Mouse (Mus musculus) ES-E14 (cell line): ENCODE data around the gene Mrps7. TPM values are rescaled to one million over a fixed set of nuclear protein-coding genes. Genes with fewer than 3 reads are reported as not detected.

Experiments used
- DNase-seq: peaks from one replicate; pipeline ENCODE4 v3.0.0-alpha.2; 2013; ENCODE audit warnings: low read depth, low spot score
- H3K27ac ChIP-seq: 2 replicates; pipeline ENCODE4 v1.5.1; 2012; ENCODE audit warnings: low read depth, mild to moderate bottlenecking, low read length, moderate library complexity, mixed read lengths; ENCODE audit not compliant: poor library complexity, insufficient read depth, severe bottlenecking
- H3K36me3 ChIP-seq: 2 replicates; pipeline ENCODE4 v1.6.1; 2012; ENCODE audit warnings: mild to moderate bottlenecking, low read length, moderate library complexity, mixed read lengths; ENCODE audit not compliant: control insufficient read depth, poor library complexity, insufficient read depth, severe bottlenecking
- H3K4me1 ChIP-seq, 2 experiments: fragments of 150-350 bp in 1 of 2; sonication (generic) in 1 of 2; 2 replicates each; pipeline ENCODE4 v1.6.1; 2012; ENCODE audit warnings: low read length in 2 of 2, mild to moderate bottlenecking in 1 of 2, mixed read lengths in 1 of 2; ENCODE audit not compliant: control insufficient read depth in 2 of 2, insufficient read depth in 2 of 2, poor library complexity in 1 of 2
- H3K4me3 ChIP-seq, 2 experiments: fragments of 150-350 bp in 1 of 2; sonication (generic) in 1 of 2; 2 replicates each; pipeline ENCODE4 v1.5.1; 2012; ENCODE audit warnings: low read length in 2 of 2, low read depth in 1 of 2, mild to moderate bottlenecking in 1 of 2, mixed read lengths in 1 of 2; ENCODE audit not compliant: insufficient read depth in 1 of 2, poor library complexity in 1 of 2, severe bottlenecking in 1 of 2
- H3K9ac ChIP-seq: 2 replicates; pipeline ENCODE4 v1.6.1; 2012; ENCODE audit warnings: low read depth, mild to moderate bottlenecking, low read length, mixed read lengths; ENCODE audit not compliant: poor library complexity, insufficient read depth, severe bottlenecking
- H3K9me3 ChIP-seq: fragments of 150-350 bp; sonication (generic); 2 replicates; pipeline ENCODE4 v1.6.1; 2012; ENCODE audit warnings: low read depth, mild to moderate bottlenecking, low read length; ENCODE audit not compliant: control insufficient read depth, insufficient read depth
- CHD2 ChIP-seq: IDR thresholded peaks from 2 replicates; pipeline ENCODE4 v1.6.1; 2014; ENCODE audit warnings: mild to moderate bottlenecking, low read depth, low read length, inconsistent platforms
- HCFC1 ChIP-seq: IDR thresholded peaks from 2 replicates; pipeline ENCODE4 v1.6.1; 2012; ENCODE audit warnings: low read length, inconsistent platforms, borderline replicate concordance; ENCODE audit not compliant: insufficient read depth
- MAFK ChIP-seq: IDR thresholded peaks from 2 replicates; pipeline ENCODE4 v1.6.1; 2014; ENCODE audit warnings: mild to moderate bottlenecking, low read depth, low read length, inconsistent platforms; ENCODE audit not compliant: insufficient read depth
- ZC3H11A ChIP-seq: IDR thresholded peaks from 2 replicates; pipeline ENCODE4 v1.6.1; 2012; ENCODE audit warnings: low read depth, mild to moderate bottlenecking, inconsistent platforms, low read length, borderline replicate concordance
- ZNF384 ChIP-seq: IDR thresholded peaks from 2 replicates; pipeline ENCODE4 v1.6.1; 2012; ENCODE audit warnings: low read depth, low read length, inconsistent platforms
- in situ Hi-C, 2 experiments: fragments of 600-800 bp; cut with MboI; formaldehyde crosslinking; loops; one replicate each; pipeline ENCODE4 v1.15.1; 2025; ENCODE audit warnings: low sequenced_read_pairs in 2 of 2, inconsistent platforms in 1 of 2; ENCODE audit not compliant: unreplicated experiment in 2 of 2
- total RNA-seq: library from RNA; depleted of rRNA; stranded (reverse); fragments of 300-350 nt; gene quantifications from 2 replicates; pipeline ENCODE4 v1.2.3, GENCODE M21; 2012

Mrps7 gene
- total RNA-seq, 1 experiment: 74.9 TPM

- Histone ChIP-seq H3K27ac (peak overlapping the region; percentile 44; the same call in 1 of the 2 replicates), H3K4me1 (peaks cover 8 to 40% of the 10 kb centered on the region in 2 experiments), H3K4me3 (peak overlapping the region in 1 of 2 experiments; percentile 7; a peak in 1 of 4 replicates), H3K9me3 (no peaks in the 10 kb centered on the region), H3K36me3 (peaks cover 6% of the 10 kb centered on the region; the same call in 1 of the 2 replicates), H3K9ac (peak overlapping the region; percentile 8; the same call in 1 of the 2 replicates)
- TF ChIP-seq ZNF384: no peak
- TF ChIP-seq MAFK: no peak
- TF ChIP-seq CHD2: no peak
- no peak for TF ChIP-seq ZC3H11A
- no peak for TF ChIP-seq HCFC1
- DNase-seq: no peak
- in situ Hi-C loops: no loop called here
Observed at GRCm38 (mm10) chr11:115640978-115641663, 37.4 kb downstream of the Mrps7 start.

GRCm38 (mm10) chr11:115641664-115642036 lies 37.9 kb downstream of the Mrps7 start:
- peak overlapping the region; percentile 35; the same call in 1 of the 2 replicates for H3K27ac ChIP-seq
- H3K4me3 ChIP-seq: no peak overlapping the region
- no peak for TF ChIP-seq CHD2
- TF ChIP-seq ZC3H11A: no peak
- TF ChIP-seq HCFC1: no peak
- DNase-seq: no peak
- H3K9me3 ChIP-seq: no peaks in the 10 kb centered on the region
- peaks cover 8 to 40% of the 10 kb centered on the region in 2 experiments for H3K4me1 ChIP-seq
- in situ Hi-C loops: no loop called here
- peaks cover 10% of the 10 kb centered on the region; the same call in 1 of the 2 replicates for H3K36me3 ChIP-seq
- H3K9ac ChIP-seq: no peak overlapping the region; the same call in 1 of the 2 replicates

- DNase-seq: no peak
Observed at GRCm38 (mm10) chr11:115642705-115643104, 39.0 kb downstream of the Mrps7 start.

GRCm38 (mm10) chr11:115643265-115643664 lies 39.5 kb downstream of the Mrps7 start:
- TF ChIP-seq HCFC1 (no peak), ZNF384 (no peak), MAFK (no peak), ZC3H11A (no peak), CHD2 (no peak)
- in situ Hi-C loops: no loop called here
- no peak overlapping the region; the same call in 1 of the 2 replicates for H3K27ac ChIP-seq
- DNase-seq: no peak
- no peak overlapping the region for H3K4me3 ChIP-seq
- H3K9ac ChIP-seq: no peak overlapping the region; the same call in 1 of the 2 replicates
- peaks cover 8 to 36% of the 10 kb centered on the region in 2 experiments for H3K4me1 ChIP-seq
- no peaks in the 10 kb centered on the region for H3K9me3 ChIP-seq
- peaks cover 10% of the 10 kb centered on the region; the same call in 1 of the 2 replicates for H3K36me3 ChIP-seq

More at GRCm38 (mm10) chr11:115642705-115643104, 39.0 kb downstream of the Mrps7 start:
- Histone ChIP-seq H3K9ac (no peak overlapping the region), H3K4me3 (no peak overlapping the region), H3K36me3 (peaks cover 10% of the 10 kb centered on the region; the same call in 1 of the 2 replicates), H3K9me3 (no peaks in the 10 kb centered on the region), H3K27ac (no peak overlapping the region), H3K4me1 (peaks cover 8 to 38% of the 10 kb centered on the region in 2 experiments)
- TF ChIP-seq HCFC1 (no peak), ZC3H11A (no peak), CHD2 (no peak), ZNF384 (no peak), MAFK (no peak)
- in situ Hi-C loops: no loop called here
